Mouse (Mus musculus) stomach, postnatal 0 days (tissue): ENCODE measurements around the gene Gm15737. TPM values are rescaled to one million over a fixed set of nuclear protein-coding genes. Genes with fewer than 3 reads are reported as not detected.

Source experiments
- ATAC-seq: fragments of 200-750 bp; cut with Nextera tagmentation; 2 replicates; pipeline ENCODE4 v1.8.0; 2017; ENCODE audit not compliant: low FRiP score, low TSS enrichment
- DNase-seq: peaks from one replicate; pipeline ENCODE4 v3.0.0-alpha.2; 2016; ENCODE audit warnings: low spot score
- H3K27ac ChIP-seq: fragments of 300-500 bp; sonication (generic); replicated peaks from 2 replicates; pipeline ENCODE4 v1.5.1; 2014; ENCODE audit warnings: mild to moderate bottlenecking, control low read depth
- H3K27me3 ChIP-seq: fragments of 300-500 bp; sonication (generic); 2 replicates; pipeline ENCODE4 v1.6.1; 2014; ENCODE audit warnings: low read length; ENCODE audit not compliant: control insufficient read depth, insufficient read depth
- H3K36me3 ChIP-seq: fragments of 300-500 bp; sonication (generic); 2 replicates; pipeline ENCODE4 v1.6.1; 2014; ENCODE audit warnings: low read length, mixed read lengths; ENCODE audit not compliant: control insufficient read depth, insufficient read depth
- H3K4me1 ChIP-seq: fragments of 300-500 bp; sonication (generic); replicated peaks from 2 replicates; pipeline ENCODE4 v1.6.1; 2014; ENCODE audit warnings: antibody characterized with exemption; ENCODE audit not compliant: control insufficient read depth, insufficient read depth
- H3K4me2 ChIP-seq: fragments of 300-500 bp; sonication (generic); replicated peaks from 2 replicates; pipeline ENCODE4 v1.6.1; 2014; ENCODE audit warnings: low read depth, mild to moderate bottlenecking, control low read depth, moderate library complexity
- H3K4me3 ChIP-seq: fragments of 300-500 bp; sonication (generic); 2 replicates; pipeline ENCODE4 v1.5.1; 2014; ENCODE audit warnings: low read depth, low read length, control low read depth
- H3K9ac ChIP-seq: fragments of 300-500 bp; sonication (generic); 2 replicates; pipeline ENCODE4 v1.6.1; 2014; ENCODE audit warnings: mild to moderate bottlenecking, low read length, control low read depth, mixed read lengths
- H3K9me3 ChIP-seq: fragments of 300-500 bp; sonication (generic); 2 replicates; pipeline ENCODE4 v1.6.1; 2016; ENCODE audit warnings: low read length; ENCODE audit not compliant: control insufficient read depth
- CTCF ChIP-seq: IDR thresholded peaks from 2 replicates; pipeline ENCODE4 v1.5.1; 2016; ENCODE audit warnings: antibody characterized with exemption, low read depth, mild to moderate bottlenecking, moderate library complexity
- EP300 ChIP-seq: optimal IDR thresholded peaks from 2 replicates; pipeline ENCODE3; 2016; ENCODE audit warnings: antibody characterized with exemption
- WGBS: fragments of 180-500 bp; shearing (Covaris S2); extraction: QIAGEN DNeasy Blood & Tissue Kit; methylation state at CpG from one replicate; pipeline ENCODE4 v1.1.7; 2014; 5-methylcytosine and 5-hydroxymethylcytosine counted together
- polyA plus RNA-seq: library from polyadenylated mRNA; unstranded; fragments of >200 nt; fragmentation: Nextera tagmentation; extraction: Ambion mirVana; gene quantifications from 2 replicates; pipeline ENCODE4 v1.2.1, GENCODE M21; 2015

Gm15737 gene
- polyA plus RNA-seq, 1 experiment from 2014 or later: 0.02 TPM

GRCm38 (mm10) chr6:92920938-92921689 is 52.0 kb downstream of the Gm15737 start:
- WGBS: 57% methylated on average over 10 of the region's 10 CpGs
- Histone ChIP-seq H3K4me2 (no peak overlapping the region), H3K9ac (no peak overlapping the region), H3K4me1 (no peaks in the 10 kb centered on the region), H3K27me3 (no peaks in the 10 kb centered on the region), H3K36me3 (no peaks in the 10 kb centered on the region), H3K9me3 (no peaks in the 10 kb centered on the region), H3K4me3 (no peak overlapping the region), H3K27ac (no peak overlapping the region)
- no peak for TF ChIP-seq CTCF
- TF ChIP-seq EP300: no peak
- DNase-seq (no peak), ATAC-seq (no peak)

- no peak overlapping the region for H3K9ac ChIP-seq
- no peaks in the 10 kb centered on the region for H3K4me1 ChIP-seq
- ATAC-seq (no peak), DNase-seq (no peak)
- H3K27ac ChIP-seq: no peak overlapping the region
- no peaks in the 10 kb centered on the region for H3K27me3 ChIP-seq
- no peaks in the 10 kb centered on the region for H3K36me3 ChIP-seq
- H3K4me3 ChIP-seq: no peak overlapping the region
- H3K9me3 ChIP-seq: no peaks in the 10 kb centered on the region
- no peak overlapping the region for H3K4me2 ChIP-seq
- TF ChIP-seq EP300 (no peak), CTCF (no peak)
- 28% methylated on average over 4 of the region's 4 CpGs for WGBS
Measured at GRCm38 (mm10) chr6:92921843-92922242, 52.7 kb downstream of the Gm15737 start.

GRCm38 (mm10) chr6:92924536-92924935 is 55.4 kb downstream of the Gm15737 start:
- H3K9me3 ChIP-seq: no peaks in the 10 kb centered on the region
- 62% methylated on average over 8 of the region's 8 CpGs for WGBS
- H3K4me3 ChIP-seq: no peak overlapping the region
- TF ChIP-seq CTCF (no peak), EP300 (no peak)
- no peak overlapping the region for H3K9ac ChIP-seq
- no peaks in the 10 kb centered on the region for H3K4me1 ChIP-seq
- ATAC-seq (no peak), DNase-seq (no peak)
- no peaks in the 10 kb centered on the region for H3K36me3 ChIP-seq
- no peak overlapping the region for H3K4me2 ChIP-seq
- H3K27me3 ChIP-seq: no peaks in the 10 kb centered on the region
- no peak overlapping the region for H3K27ac ChIP-seq

DNA sequence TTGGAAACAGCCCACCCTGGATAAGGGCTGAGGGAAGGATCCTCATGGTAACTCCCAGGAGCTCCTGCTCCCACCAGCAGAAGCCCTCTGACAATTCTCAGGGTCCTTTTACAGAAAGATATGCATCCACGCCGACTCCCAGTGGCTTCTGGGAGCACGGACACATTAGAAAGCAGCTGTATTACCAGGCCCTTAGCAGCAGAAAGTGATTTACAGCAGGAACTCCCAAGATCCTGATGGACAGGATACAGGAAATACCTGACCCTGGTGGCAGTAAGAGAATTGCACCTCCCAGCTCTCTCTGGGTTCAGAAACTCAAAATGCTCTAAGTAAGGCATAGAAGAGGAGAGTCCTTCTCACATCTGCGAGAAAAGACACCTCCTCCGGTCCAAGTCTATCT is 59.1 kb downstream of the Gm15737 start:
- Histone ChIP-seq H3K9ac (no peak overlapping the region), H3K27ac (no peak overlapping the region), H3K4me1 (no peaks in the 10 kb centered on the region), H3K4me2 (no peak overlapping the region), H3K27me3 (no peaks in the 10 kb centered on the region), H3K36me3 (peaks cover 3% of the 10 kb centered on the region), H3K4me3 (no peak overlapping the region), H3K9me3 (no peaks in the 10 kb centered on the region)
- WGBS: 82% methylated on average over 5 of the region's 5 CpGs
- ATAC-seq (no peak), DNase-seq (no peak)
- TF ChIP-seq CTCF (no peak), EP300 (no peak)

Other genes with a start within 250 kb of the Gm15737 start
- 2.3 and 2.9 TPM in 2 replicates for gene Prickle2, start 163.2 kb upstream of the Gm15737 start, polyA plus RNA-seq
- gene A730049H05Rik, start 52.9 kb upstream of the Gm15737 start, polyA plus RNA-seq: 0.50 and 0.70 TPM in 2 replicates
- gene Adamts9, start 74.1 kb downstream of the Gm15737 start, polyA plus RNA-seq: 2.5 and 2.9 TPM in 2 replicates